Mouse (Mus musculus) liver, postnatal 0 days (tissue): Measurements from ENCODE around the gene Pam.

Experiments used
- CTCF ChIP-seq: sonication (generic); IDR thresholded peaks from 2 replicates; pipeline ENCODE4 v1.5.1; 2016; ENCODE audit warnings: antibody characterized with exemption, low read depth
- EP300 ChIP-seq: IDR thresholded peaks from 2 replicates; pipeline ENCODE4 v1.6.1; 2016; ENCODE audit warnings: antibody characterized with exemption, low read depth, mild to moderate bottlenecking

GRCm38 (mm10) chr1:98094811-98095245 lies 618 bp downstream of the Pam start:
- no peak for TF ChIP-seq CTCF
- no peak for TF ChIP-seq EP300
